Mouse (Mus musculus): ENCODE measurements at regions not wholly inside any gene's neighbourhood (a gene's known extent, or its start where the extent isn't known, plus 50 kb on each side); places are given as distances from the start of the nearest gene placed in this dataset.
"Not testable (repeated sequence)": the region's sequence is repeated elsewhere in the genome, so short reads cannot be mapped to it uniquely, and the experiment has no call there.

GRCm38 (mm10) chr14:102161291-102162284 is 431.8 kb downstream of the Lmo7 start:
- no peak for DNase-seq

- not testable (repeated sequence) for DNase-seq
These were observed 420.7 kb downstream of the Lmo7 start for GRCm38 (mm10) chr14:102150410-102150809.

GRCm38 (mm10) chr14:102142720-102143119 is 413.0 kb downstream of the Lmo7 start:
- DNase-seq = no peak

- DNase-seq = no peak
These were observed 409.2 kb downstream of the Lmo7 start for GRCm38 (mm10) chr14:102138936-102139335.

- no peak for DNase-seq
These were observed 388.4 kb downstream of the Lmo7 start for GRCm38 (mm10) chr14:102118166-102118565.

GRCm38 (mm10) chr14:102106165-102106564 is 376.4 kb downstream of the Lmo7 start:
- no peak for DNase-seq

- no peak for DNase-seq
These were observed 364.3 kb downstream of the Lmo7 start for GRCm38 (mm10) chr14:102094105-102094504.

GRCm38 (mm10) chr14:102092557-102092956 is 362.8 kb downstream of the Lmo7 start:
- DNase-seq = no peak

GRCm38 (mm10) chr14:102048932-102049331 is 319.2 kb downstream of the Lmo7 start:
- no peak for DNase-seq

- no peak for DNase-seq
These were observed 318.7 kb downstream of the Lmo7 start for GRCm38 (mm10) chr14:102048485-102048884.

GRCm38 (mm10) chr14:102038145-102038544 is 308.4 kb downstream of the Lmo7 start:
- no peak for DNase-seq

GRCm38 (mm10) chr14:102037487-102037886 is 307.7 kb downstream of the Lmo7 start:
- no peak for DNase-seq

GRCm38 (mm10) chr14:102031047-102031903 is 301.5 kb downstream of the Lmo7 start:
- no peak for DNase-seq

GRCm38 (mm10) chr14:102024646-102025045 is 294.9 kb downstream of the Lmo7 start:
- no peak for DNase-seq

- DNase-seq = no peak
These were observed 290.4 kb downstream of the Lmo7 start for GRCm38 (mm10) chr14:102020161-102020605.

- no peak for DNase-seq
These were observed 289.6 kb downstream of the Lmo7 start for GRCm38 (mm10) chr14:102019320-102019719.

- no peak for DNase-seq
These were observed 286.8 kb downstream of the Lmo7 start for GRCm38 (mm10) chr14:102016572-102016971.

- DNase-seq = no peak
These were observed 285.3 kb downstream of the Lmo7 start for GRCm38 (mm10) chr14:102014976-102015603.

- no peak for DNase-seq
These were observed 283.5 kb downstream of the Lmo7 start for GRCm38 (mm10) chr14:102013238-102013637.

GRCm38 (mm10) chr14:101997535-101997934 is 267.8 kb downstream of the Lmo7 start:
- DNase-seq = no peak

- no peak for DNase-seq
These were observed 254.6 kb downstream of the Lmo7 start for GRCm38 (mm10) chr14:101984401-101984800.

All from thymus, postnatal 14 days (tissue).